Mouse (Mus musculus) lung, postnatal 0 days (tissue): ENCODE results near the gene Stx1b.

Source experiments
- CTCF ChIP-seq: IDR thresholded peaks from 2 replicates; pipeline ENCODE4 v1.5.1; 2016; ENCODE audit warnings: antibody characterized with exemption, mild to moderate bottlenecking
- EP300 ChIP-seq: IDR thresholded peaks from 2 replicates; pipeline ENCODE4 v1.6.1; 2016; ENCODE audit warnings: antibody characterized with exemption, mild to moderate bottlenecking, control low read depth

- TF ChIP-seq EP300 = no peak
- no peak for TF ChIP-seq CTCF
Measured at GRCm38 (mm10) chr7:127824176-127824871, at the start of gene Stx1b, which contains the start of gene Stx4a.
